Mouse (Mus musculus): ENCODE data around the gene Gpr18. TPM values are rescaled to one million over a fixed set of nuclear protein-coding genes. Genes with fewer than 3 reads are reported as not detected.

The Gpr18 gene
- polyA plus RNA-seq, 1 experiment = not detected

GRCm38 (mm10) chr14:121901511-121901910, 14.1 kb downstream of the Gpr18 start:
- DNase-seq (ENCODE audit: low read depth) = no peak
- TF ChIP-seq POLR2A (IDR thresholded peaks at IDR 0.05; ENCODE audit: borderline replicate concordance, extremely low read depth, insufficient read depth, insufficient read length, poor library complexity, severe bottlenecking) = no peak
- no peak for TF ChIP-seq CTCF (IDR thresholded peaks at IDR 0.05; ENCODE audit: borderline replicate concordance, extremely low read depth, insufficient read depth, insufficient read length)

- no peak for DNase-seq (ENCODE audit: low read depth)
- TF ChIP-seq POLR2A (IDR thresholded peaks at IDR 0.05; ENCODE audit: borderline replicate concordance, extremely low read depth, insufficient read depth, insufficient read length, poor library complexity, severe bottlenecking) (no peak), CTCF (IDR thresholded peaks at IDR 0.05; ENCODE audit: borderline replicate concordance, extremely low read depth, insufficient read depth, insufficient read length) (no peak)
These were observed 16.5 kb downstream of the Gpr18 start for GRCm38 (mm10) chr14:121899071-121899470.

GRCm38 (mm10) chr14:121898509-121898908, 17.1 kb downstream of the Gpr18 start:
- no peak for TF ChIP-seq CTCF (IDR thresholded peaks at IDR 0.05; ENCODE audit: borderline replicate concordance, extremely low read depth, insufficient read depth, insufficient read length)
- no peak for TF ChIP-seq POLR2A (IDR thresholded peaks at IDR 0.05; ENCODE audit: borderline replicate concordance, extremely low read depth, insufficient read depth, insufficient read length, poor library complexity, severe bottlenecking)
- DNase-seq (ENCODE audit: low read depth) = no peak

GRCm38 (mm10) chr14:121897773-121898172, 17.8 kb downstream of the Gpr18 start:
- DNase-seq (ENCODE audit: low read depth) = no peak
- TF ChIP-seq POLR2A (IDR thresholded peaks at IDR 0.05; ENCODE audit: borderline replicate concordance, extremely low read depth, insufficient read depth, insufficient read length, poor library complexity, severe bottlenecking) = no peak
- no peak for TF ChIP-seq CTCF (IDR thresholded peaks at IDR 0.05; ENCODE audit: borderline replicate concordance, extremely low read depth, insufficient read depth, insufficient read length)

- DNase-seq (ENCODE audit: low read depth) = no peak
- TF ChIP-seq CTCF (IDR thresholded peaks at IDR 0.05; ENCODE audit: borderline replicate concordance, extremely low read depth, insufficient read depth, insufficient read length) = no peak
- no peak for TF ChIP-seq POLR2A (IDR thresholded peaks at IDR 0.05; ENCODE audit: borderline replicate concordance, extremely low read depth, insufficient read depth, insufficient read length, poor library complexity, severe bottlenecking)
These were observed 19.2 kb downstream of the Gpr18 start for GRCm38 (mm10) chr14:121896126-121897090.

- no peak for TF ChIP-seq CTCF (IDR thresholded peaks at IDR 0.05; ENCODE audit: borderline replicate concordance, extremely low read depth, insufficient read depth, insufficient read length)
- no peak for TF ChIP-seq POLR2A (IDR thresholded peaks at IDR 0.05; ENCODE audit: borderline replicate concordance, extremely low read depth, insufficient read depth, insufficient read length, poor library complexity, severe bottlenecking)
- no peak for DNase-seq (ENCODE audit: low read depth)
These were observed 20.3 kb downstream of the Gpr18 start for GRCm38 (mm10) chr14:121895316-121895715.

- no peak for DNase-seq (ENCODE audit: low read depth)
- TF ChIP-seq CTCF (IDR thresholded peaks at IDR 0.05; ENCODE audit: borderline replicate concordance, extremely low read depth, insufficient read depth, insufficient read length) (no peak), POLR2A (IDR thresholded peaks at IDR 0.05; ENCODE audit: borderline replicate concordance, extremely low read depth, insufficient read depth, insufficient read length, poor library complexity, severe bottlenecking) (no peak)
These were observed 21.0 kb downstream of the Gpr18 start for GRCm38 (mm10) chr14:121894511-121895135.

GRCm38 (mm10) chr14:121893747-121894146, 21.8 kb downstream of the Gpr18 start:
- TF ChIP-seq POLR2A (IDR thresholded peaks at IDR 0.05; ENCODE audit: borderline replicate concordance, extremely low read depth, insufficient read depth, insufficient read length, poor library complexity, severe bottlenecking) = no peak
- no peak for TF ChIP-seq CTCF (IDR thresholded peaks at IDR 0.05; ENCODE audit: borderline replicate concordance, extremely low read depth, insufficient read depth, insufficient read length)
- no peak for DNase-seq (ENCODE audit: low read depth)

GRCm38 (mm10) chr14:121884150-121884797, 31.3 kb downstream of the Gpr18 start:
- TF ChIP-seq POLR2A (IDR thresholded peaks at IDR 0.05; ENCODE audit: borderline replicate concordance, extremely low read depth, insufficient read depth, insufficient read length, poor library complexity, severe bottlenecking) = no peak

GRCm38 (mm10) chr14:121881211-121881610, 34.4 kb downstream of the Gpr18 start:
- TF ChIP-seq CTCF (IDR thresholded peaks at IDR 0.05; ENCODE audit: borderline replicate concordance, extremely low read depth, insufficient read depth, insufficient read length) (no peak), POLR2A (IDR thresholded peaks at IDR 0.05; ENCODE audit: borderline replicate concordance, extremely low read depth, insufficient read depth, insufficient read length, poor library complexity, severe bottlenecking) (no peak)
- no peak for DNase-seq (ENCODE audit: low read depth)

More at GRCm38 (mm10) chr14:121884150-121884797, 31.3 kb downstream of the Gpr18 start:
- no peak for DNase-seq (ENCODE audit: low read depth)

- peak; percentile 51 for DNase-seq (ENCODE audit: low read depth)
- TF ChIP-seq CTCF (IDR thresholded peaks at IDR 0.05; ENCODE audit: borderline replicate concordance, extremely low read depth, insufficient read depth, insufficient read length) (no peak), POLR2A (IDR thresholded peaks at IDR 0.05; ENCODE audit: borderline replicate concordance, extremely low read depth, insufficient read depth, insufficient read length, poor library complexity, severe bottlenecking) (no peak)
These were observed 36.2 kb downstream of the Gpr18 start for GRCm38 (mm10) chr14:121879266-121879840.

Data from brain, embryonic 14.5 days (tissue).